Mouse (Mus musculus) liver, embryonic 14.5 days (tissue): ENCODE measurements around the gene Klc1.

ENCODE experiments used
- CTCF ChIP-seq: IDR thresholded peaks from 2 replicates; pipeline ENCODE4 v1.5.1; 2016; ENCODE audit warnings: antibody characterized with exemption, low read depth, control low read depth
- EP300 ChIP-seq: IDR thresholded peaks from 2 replicates; pipeline ENCODE4 v1.6.1; 2016; ENCODE audit warnings: antibody characterized with exemption, low read depth

DNA sequence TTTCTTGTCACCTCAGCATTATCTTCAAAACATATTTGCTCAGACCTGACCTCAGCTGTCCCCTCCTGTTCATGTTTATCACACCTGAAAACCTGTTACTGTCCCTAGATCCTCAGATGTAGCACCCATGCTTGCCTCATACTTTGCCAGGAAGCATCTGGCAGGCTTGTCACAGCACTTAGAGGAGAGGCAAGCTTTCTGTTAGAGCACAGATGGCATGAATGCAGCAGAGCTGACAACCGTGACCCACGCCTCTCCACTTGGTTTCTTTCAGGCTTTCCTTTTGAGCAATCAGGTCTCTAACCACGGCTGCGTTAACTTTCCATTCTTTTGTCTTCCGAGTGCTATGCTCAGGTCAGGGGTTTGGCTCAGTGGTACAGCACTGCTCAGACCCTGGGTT lies 70.8 kb downstream of the Klc1 start:
- no peak for TF ChIP-seq CTCF
- no peak for TF ChIP-seq EP300
